Mouse (Mus musculus) liver, adult 2 months (tissue): Measurements from ENCODE around the gene Bean1. TPM values are rescaled to one million over a fixed set of nuclear protein-coding genes. Genes with fewer than 3 reads are reported as not detected.
A peak's percentile ranks its signal among the peaks of the same experiment; 100 is the strongest.

Experiments used
- DNase-seq: peaks from one replicate; pipeline ENCODE4 v3.0.0-alpha.2; 2011; ENCODE audit warnings: low read depth, low spot score; ENCODE audit errors: extremely low read depth
- H3K27ac ChIP-seq: fragments of 200-500 bp; replicated peaks from 2 replicates; pipeline ENCODE4 v1.5.1; 2012; ENCODE audit warnings: low read depth, mild to moderate bottlenecking, control low read depth, inconsistent platforms, low read length; ENCODE audit not compliant: insufficient read depth
- H3K27me3 ChIP-seq: fragments of 200-500 bp; 2 replicates; pipeline ENCODE4 v1.6.1; 2012; ENCODE audit warnings: mild to moderate bottlenecking, moderate library complexity, low read length, inconsistent platforms; ENCODE audit not compliant: control insufficient read depth, insufficient read depth
- H3K36me3 ChIP-seq: fragments of 200-500 bp; 2 replicates; pipeline ENCODE4 v1.6.1; 2012; ENCODE audit warnings: low read length, inconsistent platforms; ENCODE audit not compliant: control insufficient read depth, insufficient read depth
- H3K4me1 ChIP-seq: fragments of 200-500 bp; 2 replicates; pipeline ENCODE4 v1.6.1; 2011; ENCODE audit warnings: low read length; ENCODE audit not compliant: control insufficient read depth, insufficient read depth
- H3K4me3 ChIP-seq: fragments of 200-500 bp; 2 replicates; pipeline ENCODE4 v1.5.1; 2011; ENCODE audit warnings: low read depth, mild to moderate bottlenecking, control low read depth, low read length, moderate library complexity; ENCODE audit not compliant: insufficient read depth
- H3K79me2 ChIP-seq: fragments of 200-500 bp; 2 replicates; pipeline ENCODE4 v1.6.1; 2012; ENCODE audit warnings: inconsistent platforms, mild to moderate bottlenecking, low read length, moderate library complexity; ENCODE audit not compliant: control insufficient read depth, insufficient read depth
- H3K9ac ChIP-seq: fragments of 200-500 bp; 2 replicates; pipeline ENCODE4 v1.6.1; 2012; ENCODE audit warnings: low read depth, mild to moderate bottlenecking, control low read depth, inconsistent platforms, low read length
- CTCF ChIP-seq: fragments of 200-500 bp; IDR thresholded peaks from 2 replicates; pipeline ENCODE4 v1.5.1; 2011; ENCODE audit warnings: low read depth, low read length, control low read depth
- POLR2A ChIP-seq: fragments of 200-500 bp; IDR thresholded peaks from 2 replicates; pipeline ENCODE4 v1.6.1; 2011; ENCODE audit warnings: low read length, control low read depth; ENCODE audit not compliant: insufficient read depth; ENCODE audit errors: extremely low read depth
- WGBS: fragments of 180-500 bp; shearing (Covaris S2); methylation state at CpG from one replicate; pipeline ENCODE4 v1.1.7; 2018; 5-methylcytosine and 5-hydroxymethylcytosine counted together
- polyA plus RNA-seq: library from polyadenylated mRNA; depleted of rRNA; stranded (reverse); fragments of >200 nt; gene quantifications from 2 replicates; pipeline ENCODE4 v1.2.3, GENCODE M21; 2012
- total RNA-seq: library from RNA; depleted of rRNA; stranded (reverse); fragments of >200 nt; gene quantifications from 2 replicates; pipeline ENCODE4 v1.2.3, GENCODE M21; 2014

Gene Bean1
- total and polyA plus RNA-seq, 2 experiments: not detected

DNA sequence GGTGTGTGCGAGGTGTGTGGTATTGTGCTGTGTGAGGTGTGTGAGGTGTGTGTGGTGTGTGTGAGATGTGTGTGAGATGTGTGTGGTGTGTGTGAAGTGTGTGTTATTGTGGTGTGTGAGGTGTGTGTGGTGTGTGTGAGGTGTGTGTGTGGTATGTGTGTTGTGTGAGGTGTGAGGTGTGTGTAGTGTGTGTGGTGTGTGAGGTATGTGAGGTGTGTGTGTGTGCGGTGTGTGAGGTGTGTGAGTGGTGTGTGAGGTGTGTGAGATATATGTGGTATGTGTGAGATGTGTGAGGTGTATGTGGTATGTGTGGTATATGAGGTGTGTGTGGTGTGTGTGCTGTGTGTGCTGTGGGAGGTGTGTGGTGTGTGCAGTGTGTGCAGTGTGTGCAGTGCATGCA lies 22.3 kb upstream of the Bean1 start:
- Histone ChIP-seq H3K79me2 (no peaks in the 10 kb centered on the region), H3K36me3 (no peaks in the 10 kb centered on the region), H3K4me1 (no peaks in the 10 kb centered on the region), H3K27ac (no peak overlapping the region), H3K9ac (no peak overlapping the region), H3K4me3 (no peak overlapping the region), H3K27me3 (no peaks in the 10 kb centered on the region)
- no peak for TF ChIP-seq POLR2A
- no peak for TF ChIP-seq CTCF
- no peak for DNase-seq
- 94% methylated on average over 2 of the region's 2 CpGs for WGBS

DNA sequence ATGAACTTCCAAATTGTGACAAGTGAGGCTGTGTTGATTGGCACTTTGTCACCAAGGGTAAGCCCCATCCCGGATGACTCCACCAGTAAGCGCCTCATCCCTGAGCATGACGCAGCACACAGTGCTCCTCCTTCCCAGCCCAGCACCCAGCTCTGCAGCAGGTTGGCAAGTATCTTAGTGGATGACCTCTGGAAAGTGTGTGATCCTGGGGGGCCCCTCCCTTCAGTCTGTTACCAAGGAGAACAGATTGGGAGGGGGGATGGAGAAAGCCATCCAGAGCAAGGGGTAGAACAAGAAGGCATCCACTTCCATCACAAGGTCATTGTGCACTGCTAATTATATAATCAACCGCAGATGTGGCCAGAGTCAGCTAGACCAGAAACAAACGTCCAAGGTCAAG lies 9.5 kb upstream of the Bean1 start:
- no peaks in the 10 kb centered on the region for H3K4me1 ChIP-seq
- no peaks in the 10 kb centered on the region for H3K27me3 ChIP-seq
- no peaks in the 10 kb centered on the region for H3K79me2 ChIP-seq
- H3K4me3 ChIP-seq: no peak overlapping the region
- DNase-seq: no peak
- H3K27ac ChIP-seq: no peak overlapping the region
- WGBS: 75% methylated on average over 5 of the region's 5 CpGs
- H3K36me3 ChIP-seq: no peaks in the 10 kb centered on the region
- no peak overlapping the region for H3K9ac ChIP-seq
- TF ChIP-seq CTCF (no peak), POLR2A (no peak)

GRCm38 (mm10) chr8:104169461-104169860 lies 781 bp upstream of the Bean1 start:
- Histone ChIP-seq H3K36me3 (no peaks in the 10 kb centered on the region), H3K27ac (no peak overlapping the region), H3K9ac (no peak overlapping the region), H3K4me1 (no peaks in the 10 kb centered on the region), H3K27me3 (peaks cover 12% of the 10 kb centered on the region), H3K79me2 (no peaks in the 10 kb centered on the region), H3K4me3 (no peak overlapping the region)
- TF ChIP-seq POLR2A (no peak), CTCF (no peak)
- DNase-seq: no peak
- WGBS: 78% methylated on average over 3 of the region's 3 CpGs

DNA sequence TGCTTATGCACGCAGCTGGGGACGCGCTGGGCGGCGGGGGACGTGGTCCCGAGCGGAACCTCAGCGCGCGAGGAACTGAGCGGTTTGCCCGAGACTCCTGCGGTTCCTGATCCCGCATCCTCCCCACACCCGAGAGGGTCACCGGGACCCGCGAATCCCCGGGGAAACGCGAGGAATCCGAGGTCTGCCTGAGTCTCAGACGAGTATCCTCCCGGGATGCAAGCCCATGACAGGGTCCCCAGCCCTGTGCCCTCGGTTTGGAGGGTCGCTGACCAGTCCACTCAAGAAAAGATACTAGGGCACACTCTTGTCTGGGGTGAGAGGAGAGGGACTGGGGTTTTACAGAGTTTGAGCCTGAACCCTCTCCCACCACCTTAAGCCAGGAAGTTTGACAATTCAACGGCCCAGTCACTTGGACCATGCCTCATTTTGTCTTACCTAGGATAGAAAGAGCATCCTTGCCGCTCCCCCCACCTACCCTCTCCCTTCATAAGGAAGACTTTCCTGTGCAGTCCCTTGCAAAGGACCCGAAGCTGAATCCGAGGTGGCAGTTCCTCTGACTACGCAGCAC lies 893 bp downstream of the Bean1 start:
- no peaks in the 10 kb centered on the region for H3K36me3 ChIP-seq
- H3K27ac ChIP-seq: no peak overlapping the region
- H3K27me3 ChIP-seq: peaks cover 12% of the 10 kb centered on the region
- DNase-seq: no peak
- WGBS: 6% methylated on average over 28 of the region's 32 CpGs
- H3K4me3 ChIP-seq: peak overlapping the region; percentile 41; the same call in 1 of the 2 replicates
- H3K79me2 ChIP-seq: no peaks in the 10 kb centered on the region
- no peaks in the 10 kb centered on the region for H3K4me1 ChIP-seq
- TF ChIP-seq CTCF (no peak), POLR2A (no peak)
- no peak overlapping the region for H3K9ac ChIP-seq

DNA sequence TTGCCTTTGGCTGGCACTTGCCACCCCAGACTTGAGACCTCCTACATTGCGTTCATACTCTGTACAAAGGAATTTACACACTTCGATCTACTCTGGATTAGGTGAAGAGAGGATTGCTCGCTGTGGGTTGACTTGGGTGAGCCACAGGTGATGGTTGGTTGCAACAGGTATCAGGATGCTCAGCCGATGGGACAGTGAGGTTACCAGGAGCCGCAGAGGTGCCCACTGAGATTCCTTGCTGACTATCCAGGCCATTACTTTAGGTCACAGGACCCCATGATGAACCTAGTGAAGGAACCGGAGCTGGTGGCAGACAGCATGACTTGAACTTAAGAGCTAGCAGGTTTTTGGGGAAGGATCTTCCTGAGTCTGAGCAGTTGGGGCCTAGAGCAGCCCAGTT lies 2.2 kb downstream of the Bean1 start:
- Histone ChIP-seq H3K4me1 (no peaks in the 10 kb centered on the region), H3K9ac (no peak overlapping the region), H3K27me3 (peaks cover 12% of the 10 kb centered on the region), H3K27ac (no peak overlapping the region), H3K79me2 (no peaks in the 10 kb centered on the region), H3K36me3 (no peaks in the 10 kb centered on the region), H3K4me3 (no peak overlapping the region)
- TF ChIP-seq POLR2A (no peak), CTCF (no peak)
- no peak for DNase-seq
- WGBS: 89% methylated on average over 6 of the region's 6 CpGs

DNA sequence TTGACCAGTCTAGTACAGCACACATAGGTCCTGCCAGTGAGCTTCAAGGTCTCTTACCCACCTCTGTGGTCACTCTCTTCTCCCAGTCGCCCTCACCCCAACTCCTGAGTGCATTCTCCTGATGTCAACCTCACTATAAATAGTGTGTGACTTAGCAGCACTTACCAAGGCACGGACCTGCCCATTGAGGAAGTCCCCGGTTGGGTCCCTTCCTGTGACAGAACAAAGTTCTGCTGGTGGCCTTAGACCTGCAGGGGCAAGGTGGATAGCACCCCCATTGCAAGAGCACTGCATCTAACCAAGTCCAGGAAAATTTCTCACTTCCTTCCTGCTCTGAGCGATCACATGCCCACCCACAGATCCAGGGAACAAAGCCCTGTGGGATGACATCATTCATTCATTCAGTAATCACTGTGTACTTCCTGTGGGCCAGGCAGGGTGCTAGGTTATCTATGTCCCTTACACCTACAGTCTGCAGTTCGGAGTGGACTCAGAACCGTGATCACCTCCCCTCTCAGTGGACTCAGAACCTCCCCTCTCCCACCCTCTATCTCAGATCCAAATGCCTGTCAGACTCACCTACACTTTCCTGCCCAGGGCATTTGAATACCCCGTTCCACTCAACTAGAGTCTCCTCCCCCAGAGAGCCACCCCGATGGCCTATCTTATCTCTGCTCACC lies 5.7 kb downstream of the Bean1 start:
- H3K36me3 ChIP-seq: no peaks in the 10 kb centered on the region
- no peak overlapping the region for H3K4me3 ChIP-seq
- no peak overlapping the region for H3K27ac ChIP-seq
- peaks cover 2% of the 10 kb centered on the region for H3K27me3 ChIP-seq
- no peaks in the 10 kb centered on the region for H3K4me1 ChIP-seq
- no peak for DNase-seq
- TF ChIP-seq POLR2A: no peak
- no peak for TF ChIP-seq CTCF
- WGBS: 49% methylated on average over 8 of the region's 8 CpGs
- no peak overlapping the region for H3K9ac ChIP-seq
- no peaks in the 10 kb centered on the region for H3K79me2 ChIP-seq
